Mouse (Mus musculus): ENCODE data around the gene Serpina5. TPM values are rescaled to one million over a fixed set of nuclear protein-coding genes. Genes with fewer than 3 reads are reported as not detected.
"Not testable (repeated sequence)": the region's sequence is repeated elsewhere in the genome, so short reads cannot be mapped to it uniquely, and the experiment has no call there.

The Serpina5 gene
- polyA plus RNA-seq, 1 experiment from 2014 or later, result not detected

DNA sequence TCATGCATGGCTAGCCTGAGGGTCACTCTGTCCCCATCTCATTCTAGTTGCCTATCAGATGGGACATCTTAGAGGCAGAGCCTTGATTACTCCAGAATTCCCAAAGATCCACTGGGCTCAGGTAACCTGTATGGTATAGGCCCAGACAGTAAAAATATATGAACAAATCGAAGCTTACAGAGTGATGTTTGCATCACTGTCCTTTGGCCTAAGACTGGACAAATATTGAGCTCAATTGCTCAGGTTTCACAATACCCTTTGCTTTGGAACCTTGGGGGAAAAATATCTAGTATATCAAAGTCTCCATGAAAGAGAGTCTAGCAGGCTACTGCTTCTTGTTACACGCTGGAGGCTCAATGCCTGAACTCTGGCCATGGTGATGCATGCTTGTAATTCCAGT lies 10.8 kb upstream of the Serpina5 start:
- no peak overlapping the region for H3K27ac ChIP-seq (replicated peaks)
- H3K4me3 ChIP-seq, result no peak overlapping the region
- H3K36me3 ChIP-seq, result no peaks in the 10 kb centered on the region
- H3K4me1 ChIP-seq, result no peaks in the 10 kb centered on the region
- H3K9me3 ChIP-seq (replicated peaks), result no peaks in the 10 kb centered on the region
- 84% methylated on average over 2 of the region's 2 CpGs for WGBS
- no peak for DNase-seq (ENCODE audit: low spot score)
- H3K27me3 ChIP-seq (ENCODE audit: low read depth, poor library complexity, severe bottlenecking), result no peaks in the 10 kb centered on the region

DNA sequence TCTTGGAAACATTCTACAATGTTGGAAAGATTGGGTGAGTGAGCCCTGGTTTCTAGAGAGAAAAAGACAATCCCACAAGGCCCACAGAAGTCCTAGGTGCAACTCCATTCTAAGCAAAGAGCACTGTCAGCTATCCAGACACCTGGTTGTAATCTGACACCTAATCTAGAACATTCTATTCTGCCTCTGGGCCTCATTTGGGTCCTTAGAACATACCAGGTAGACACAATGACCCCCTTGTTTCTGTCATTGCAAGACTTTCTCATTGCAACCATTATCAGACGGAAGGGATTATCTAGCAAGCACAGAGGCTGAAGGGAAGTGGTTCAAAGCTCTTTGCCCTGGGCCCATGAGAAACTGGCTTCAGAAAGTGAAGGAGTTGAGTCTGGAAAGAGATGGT lies 9.6 kb upstream of the Serpina5 start:
- Histone ChIP-seq H3K27me3 (ENCODE audit: low read depth, poor library complexity, severe bottlenecking) (no peaks in the 10 kb centered on the region), H3K4me3 (no peak overlapping the region), H3K27ac (replicated peaks) (no peak overlapping the region), H3K36me3 (no peaks in the 10 kb centered on the region), H3K9me3 (replicated peaks) (no peaks in the 10 kb centered on the region), H3K4me1 (no peaks in the 10 kb centered on the region)
- DNase-seq (ENCODE audit: low spot score), result no peak
- 86% methylated on average over 1 of the region's 1 CpGs for WGBS

- no peak for DNase-seq (ENCODE audit: low spot score)
- Histone ChIP-seq H3K27ac (replicated peaks) (no peak overlapping the region), H3K36me3 (no peaks in the 10 kb centered on the region), H3K27me3 (ENCODE audit: low read depth, poor library complexity, severe bottlenecking) (no peaks in the 10 kb centered on the region), H3K4me1 (no peaks in the 10 kb centered on the region), H3K4me3 (no peak overlapping the region), H3K9me3 (replicated peaks) (no peaks in the 10 kb centered on the region)
Measured at GRCm38 (mm10) chr12:104105847-104106246, 4.9 kb downstream of the Serpina5 start.

DNA sequence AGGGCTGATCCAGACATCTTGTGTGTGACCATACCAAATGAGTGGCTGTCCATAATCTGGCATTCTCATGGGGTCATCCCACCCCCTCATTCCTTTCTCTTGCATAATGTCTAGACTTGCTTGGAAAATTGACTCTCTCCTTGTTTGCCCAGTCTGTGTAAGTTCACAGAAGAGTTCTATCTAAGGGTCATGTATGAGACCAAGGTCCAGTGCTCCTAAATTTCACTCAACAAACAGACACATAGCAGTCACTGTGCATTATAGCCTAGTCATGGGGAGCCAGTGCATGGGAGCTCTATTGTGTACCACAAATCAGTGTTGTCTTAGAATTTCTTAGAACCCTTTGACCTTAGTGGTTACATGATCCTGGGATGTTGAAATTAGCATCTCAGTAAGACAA lies 6.0 kb downstream of the Serpina5 start:
- DNase-seq (ENCODE audit: low spot score), result no peak
- Histone ChIP-seq H3K36me3 (no peaks in the 10 kb centered on the region), H3K4me3 (no peak overlapping the region), H3K4me1 (no peaks in the 10 kb centered on the region), H3K27me3 (ENCODE audit: low read depth, poor library complexity, severe bottlenecking) (no peaks in the 10 kb centered on the region), H3K27ac (replicated peaks) (no peak overlapping the region), H3K9me3 (replicated peaks) (no peaks in the 10 kb centered on the region)

GRCm38 (mm10) chr12:104108507-104108906 lies 7.6 kb downstream of the Serpina5 start:
- Histone ChIP-seq H3K4me1 (no peaks in the 10 kb centered on the region), H3K36me3 (no peaks in the 10 kb centered on the region), H3K4me3 (no peak overlapping the region), H3K9me3 (replicated peaks) (no peaks in the 10 kb centered on the region), H3K27ac (replicated peaks) (no peak overlapping the region), H3K27me3 (ENCODE audit: low read depth, poor library complexity, severe bottlenecking) (no peaks in the 10 kb centered on the region)
- WGBS, result 85% methylated on average over 2 of the region's 2 CpGs
- no peak for DNase-seq (ENCODE audit: low spot score)

- not testable (repeated sequence) for H3K27ac ChIP-seq (replicated peaks); H3K9me3 ChIP-seq (replicated peaks); H3K4me3 ChIP-seq; H3K4me1 ChIP-seq; DNase-seq (ENCODE audit: low spot score); H3K36me3 ChIP-seq; H3K27me3 ChIP-seq (ENCODE audit: low read depth, poor library complexity, severe bottlenecking)
- WGBS, result 89% methylated on average over 11 of the region's 11 CpGs
Measured at GRCm38 (mm10) chr12:104112333-104112732, 11.4 kb downstream of the Serpina5 start, which contains the start of gene Serpina3a. Gene Serpina3a, plus strand, starts transcription at chr12:104112724.

GRCm38 (mm10) chr12:104114921-104115579 lies 14.1 kb downstream of the Serpina5 start:
- Histone ChIP-seq H3K36me3 (no peaks in the 10 kb centered on the region), H3K4me3 (no peak overlapping the region), H3K4me1 (no peaks in the 10 kb centered on the region), H3K9me3 (replicated peaks) (no peaks in the 10 kb centered on the region), H3K27me3 (ENCODE audit: low read depth, poor library complexity, severe bottlenecking) (no peaks in the 10 kb centered on the region), H3K27ac (replicated peaks) (no peak overlapping the region)
- DNase-seq (ENCODE audit: low spot score), result no peak
- 72% methylated on average over 3 of the region's 3 CpGs for WGBS

GRCm38 (mm10) chr12:104123097-104123496 lies 22.2 kb downstream of the Serpina5 start:
- 88% methylated on average over 1 of the region's 1 CpGs for WGBS
- H3K27ac ChIP-seq (replicated peaks), result no peak overlapping the region
- DNase-seq (ENCODE audit: low spot score), result no peak
- no peaks in the 10 kb centered on the region for H3K4me1 ChIP-seq
- no peaks in the 10 kb centered on the region for H3K27me3 ChIP-seq (ENCODE audit: low read depth, poor library complexity, severe bottlenecking)
- no peak overlapping the region for H3K4me3 ChIP-seq
- no peaks in the 10 kb centered on the region for H3K36me3 ChIP-seq
- no peaks in the 10 kb centered on the region for H3K9me3 ChIP-seq (replicated peaks)

- H3K9me3 ChIP-seq (replicated peaks), result no peaks in the 10 kb centered on the region
- H3K4me3 ChIP-seq, result no peak overlapping the region
- no peak overlapping the region for H3K27ac ChIP-seq (replicated peaks)
- no peaks in the 10 kb centered on the region for H3K4me1 ChIP-seq
- no peaks in the 10 kb centered on the region for H3K27me3 ChIP-seq (ENCODE audit: low read depth, poor library complexity, severe bottlenecking)
- 87% methylated on average over 2 of the region's 2 CpGs for WGBS
- H3K36me3 ChIP-seq, result no peaks in the 10 kb centered on the region
- DNase-seq (ENCODE audit: low spot score), result no peak
Measured at GRCm38 (mm10) chr12:104123996-104124395, 23.1 kb downstream of the Serpina5 start.

DNA sequence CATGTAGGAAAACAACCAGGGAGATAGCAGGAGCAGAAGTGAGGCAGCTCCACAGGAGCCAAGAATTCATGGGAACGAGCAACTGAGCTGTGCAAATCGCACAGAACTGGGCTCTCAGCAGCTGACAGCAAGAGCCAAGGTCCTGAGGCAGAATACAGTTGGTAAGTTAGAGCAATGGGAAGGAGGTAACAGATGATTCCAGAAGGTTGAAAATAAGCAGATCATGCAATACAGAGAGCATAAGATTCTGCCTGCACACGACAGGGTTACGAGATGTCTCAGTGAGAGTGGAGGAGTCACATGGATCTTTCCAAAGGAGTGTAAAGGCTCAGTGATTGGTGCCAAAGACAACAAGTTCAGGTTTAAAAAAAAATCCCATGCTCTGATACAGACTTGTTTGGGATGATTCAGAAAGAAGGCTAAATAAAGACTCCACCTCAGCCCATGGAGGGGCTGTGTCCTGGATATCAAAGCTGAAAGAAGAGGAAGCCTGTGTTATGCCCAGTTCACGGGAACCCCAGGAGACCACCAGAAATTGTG lies 24.2 kb downstream of the Serpina5 start:
- no peaks in the 10 kb centered on the region for H3K9me3 ChIP-seq (replicated peaks)
- H3K4me3 ChIP-seq, result no peak overlapping the region
- 88% methylated on average over 5 of the region's 5 CpGs for WGBS
- H3K27ac ChIP-seq (replicated peaks), result no peak overlapping the region
- H3K4me1 ChIP-seq, result no peaks in the 10 kb centered on the region
- no peaks in the 10 kb centered on the region for H3K27me3 ChIP-seq (ENCODE audit: low read depth, poor library complexity, severe bottlenecking)
- DNase-seq (ENCODE audit: low spot score), result no peak
- H3K36me3 ChIP-seq, result no peaks in the 10 kb centered on the region

DNA sequence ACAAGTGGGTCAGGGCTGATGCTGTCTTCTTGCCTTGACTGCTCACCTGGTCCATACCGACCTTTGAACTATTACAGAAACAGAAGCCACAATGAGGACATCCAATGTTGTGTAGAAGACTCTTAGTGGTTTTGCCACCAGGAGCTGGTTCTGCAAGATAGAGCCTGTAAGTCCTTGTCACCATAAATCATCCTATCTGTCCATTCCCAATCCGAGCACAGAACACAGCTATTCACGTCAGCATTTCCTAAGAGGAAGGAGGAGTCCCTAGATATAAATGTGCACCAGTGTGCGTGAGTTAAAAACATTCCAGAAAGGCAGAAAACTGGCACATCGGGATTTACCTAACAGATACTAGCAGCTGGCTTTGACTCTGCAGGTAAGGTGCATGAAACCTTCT lies 26.8 kb downstream of the Serpina5 start, which contains the start of gene Serpina3b:
Gene Serpina3b, plus strand, starts transcription at position 301 of the 400 bp plus-strand sequence.
- no peak within 1 kb of the TSS for H3K4me3 ChIP-seq
- no peaks in the 10 kb centered on the region for H3K36me3 ChIP-seq
- 86% methylated on average over 5 of the region's 5 CpGs for WGBS
- DNase-seq (ENCODE audit: low spot score), result no peak
- H3K27ac ChIP-seq (replicated peaks), result no peak within 1 kb of the TSS
- no peaks in the 10 kb centered on the region for H3K27me3 ChIP-seq (ENCODE audit: low read depth, poor library complexity, severe bottlenecking)
- H3K9me3 ChIP-seq (replicated peaks), result no peaks in the 10 kb centered on the region
- H3K4me1 ChIP-seq, result no peaks in the 10 kb centered on the region

DNA sequence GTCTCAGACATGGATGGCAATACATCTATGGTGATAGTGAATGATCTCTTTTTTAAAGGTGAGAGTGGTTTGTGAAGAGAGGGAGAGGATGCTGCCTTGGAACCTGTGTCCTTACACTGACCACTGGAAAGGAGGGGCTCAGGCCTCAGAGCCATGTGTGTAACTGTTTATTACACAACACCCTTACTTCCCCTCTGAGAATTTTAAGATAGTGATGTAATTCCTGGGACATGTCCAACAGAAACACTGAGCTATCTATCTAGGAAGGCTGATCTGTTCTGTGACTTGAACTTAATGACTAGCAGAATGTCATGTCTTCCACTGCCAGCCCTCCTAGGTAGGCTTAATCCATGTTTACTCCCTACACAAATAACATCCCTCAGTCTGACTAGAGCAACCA lies 30.1 kb downstream of the Serpina5 start:
- Histone ChIP-seq H3K4me3 (no peak overlapping the region), H3K9me3 (replicated peaks) (no peaks in the 10 kb centered on the region), H3K36me3 (no peaks in the 10 kb centered on the region), H3K27ac (replicated peaks) (no peak overlapping the region), H3K27me3 (ENCODE audit: low read depth, poor library complexity, severe bottlenecking) (no peaks in the 10 kb centered on the region), H3K4me1 (no peaks in the 10 kb centered on the region)
- DNase-seq (ENCODE audit: low spot score), result no peak

DNA sequence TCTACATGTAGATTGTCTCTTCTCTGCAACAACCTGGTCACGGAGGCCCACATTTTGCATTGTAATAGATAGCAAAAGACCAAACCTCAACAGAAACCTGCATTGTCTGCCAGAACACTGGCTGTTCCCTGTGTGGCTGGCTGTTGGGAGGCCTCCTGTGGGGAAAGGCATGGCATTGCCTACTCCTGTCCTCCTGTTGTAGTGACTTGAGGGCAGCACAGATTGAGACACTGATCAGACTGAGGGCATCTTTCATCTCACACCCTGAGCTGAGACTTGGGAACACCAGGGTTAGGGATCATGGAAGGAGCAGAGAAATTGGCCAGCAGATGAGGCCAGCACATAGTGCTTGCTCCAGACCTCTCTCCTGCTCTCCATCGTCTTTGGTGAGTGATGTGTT lies 37.3 kb downstream of the Serpina5 start:
- H3K27me3 ChIP-seq (ENCODE audit: low read depth, poor library complexity, severe bottlenecking), result no peaks in the 10 kb centered on the region
- H3K27ac ChIP-seq (replicated peaks), result no peak overlapping the region
- WGBS, result 87% methylated on average over 2 of the region's 2 CpGs
- no peaks in the 10 kb centered on the region for H3K4me1 ChIP-seq
- no peak overlapping the region for H3K4me3 ChIP-seq
- no peak for DNase-seq (ENCODE audit: low spot score)
- H3K9me3 ChIP-seq (replicated peaks), result no peaks in the 10 kb centered on the region
- H3K36me3 ChIP-seq, result no peaks in the 10 kb centered on the region
